Mouse (Mus musculus): ENCODE measurements around the gene Vmn2r61.

Gene Vmn2r61

DNA sequence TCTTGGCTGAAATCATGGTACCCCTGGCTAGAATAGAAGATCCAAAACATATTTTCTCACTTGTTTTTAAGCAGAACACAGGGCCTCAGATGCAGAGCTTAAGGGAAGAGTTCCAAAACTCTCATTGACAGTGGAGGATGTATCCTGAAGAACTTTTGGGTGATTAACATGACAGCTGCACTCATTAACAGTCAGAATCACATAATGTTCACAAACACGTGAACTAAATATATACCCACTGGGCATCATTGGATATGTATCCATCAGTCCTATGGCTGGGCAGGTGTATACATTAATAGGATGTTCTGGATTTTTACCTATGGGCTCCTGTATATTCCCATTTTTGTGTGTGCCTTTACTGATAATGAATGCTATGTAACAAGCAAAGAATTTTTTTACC is at the start of gene Vmn2r61:
Gene Vmn2r61 (plus strand): TSS at position 301 of the 400 bp plus-strand sequence.
- no peak for DNase-seq (ENCODE audit: low read depth, low spot score)
